Mouse (Mus musculus): ENCODE measurements around the gene Lyrm4. TPM values are rescaled to one million over a fixed set of nuclear protein-coding genes. Genes with fewer than 3 reads are reported as not detected.

Lyrm4 gene
- total and polyA plus RNA-seq, 2 experiments from 2014 or later, result 18.7 to 60.3 TPM

DNA sequence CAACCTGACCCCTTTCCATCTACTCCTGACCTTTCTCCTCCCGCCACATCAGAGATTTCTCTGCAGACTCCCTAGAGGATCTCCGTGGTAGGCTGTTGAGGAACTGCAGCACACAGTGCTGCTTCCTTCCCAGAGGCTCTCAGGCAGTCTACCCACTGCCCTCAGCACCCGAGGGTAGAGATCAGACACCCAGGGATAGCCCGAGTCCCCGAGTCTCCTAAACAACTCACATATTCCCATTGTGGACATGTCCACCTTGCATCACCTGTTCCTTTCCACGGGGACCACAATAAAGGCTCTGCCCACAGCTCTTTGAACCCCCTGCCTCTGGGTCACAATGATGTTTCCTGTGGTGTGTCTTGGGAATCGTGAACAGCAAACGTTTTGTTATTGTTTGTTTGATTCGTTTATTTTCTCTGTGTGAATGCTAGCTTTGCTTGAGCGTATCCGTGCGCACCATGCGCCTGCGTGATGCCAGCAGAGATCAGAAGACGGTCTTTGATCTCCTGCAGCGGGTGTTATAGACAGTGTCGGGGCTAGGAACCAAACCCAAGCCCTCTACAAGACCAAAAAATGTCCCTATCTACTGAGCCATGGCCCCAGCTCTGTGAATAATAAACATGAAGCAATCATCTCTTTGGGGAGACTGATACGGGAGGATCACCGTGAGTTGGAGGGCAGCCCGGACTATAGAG, 170.5 kb downstream of the Lyrm4 start:
- peak; percentile 59; the same call in 1 of the 2 replicates for ATAC-seq (ENCODE audit: low FRiP score)

DNA sequence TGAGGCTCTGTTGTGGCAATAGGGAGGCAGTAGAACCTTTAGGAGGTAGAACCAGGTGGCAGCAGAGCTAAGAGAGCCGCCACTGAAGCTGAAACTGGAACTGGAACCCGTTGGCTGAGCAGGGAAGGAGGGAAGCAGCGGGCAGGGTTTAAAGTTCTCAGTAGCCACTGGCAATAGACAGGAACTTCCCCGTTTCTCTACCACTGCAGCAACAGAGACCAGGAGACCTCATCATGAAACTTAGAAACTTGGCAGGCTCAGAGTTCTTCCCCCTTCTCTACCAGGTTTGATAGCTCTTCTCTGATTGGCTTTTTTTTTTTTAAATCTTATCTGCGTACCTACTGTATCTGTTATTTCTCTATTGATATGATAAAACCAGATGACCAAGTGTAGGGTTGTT, 176.4 kb downstream of the Lyrm4 start:
- H3K4me3 ChIP-seq (ENCODE audit: low read depth, low read length), result no peak overlapping the region
- H3K9me3 ChIP-seq (ENCODE audit: low read length), result no peaks in the 10 kb centered on the region
- TF ChIP-seq CTCF (IDR thresholded peaks at IDR 0.05), result no peak
- no peaks in the 10 kb centered on the region for H3K4me1 ChIP-seq (ENCODE audit: insufficient read depth, low read length)
- H3K27me3 ChIP-seq (ENCODE audit: insufficient read depth, low read length), result no peaks in the 10 kb centered on the region
- H3K27ac ChIP-seq (ENCODE audit: low read depth, low read length), result no peak overlapping the region
- 84% methylated on average over 5 of the region's 5 CpGs for WGBS
- H3K4me2 ChIP-seq (ENCODE audit: low read depth, low read length, poor library complexity, severe bottlenecking), result no peak overlapping the region
- DNase-seq (ENCODE audit: low spot score), result no peak
- no peak overlapping the region for H3K9ac ChIP-seq (replicated peaks; ENCODE audit: low read length, poor library complexity, severe bottlenecking)
- ATAC-seq (ENCODE audit: low FRiP score), result no peak
- no peaks in the 10 kb centered on the region for H3K36me3 ChIP-seq (ENCODE audit: insufficient read depth, low read length)

More for the DNA sequence above, 170.5 kb downstream of the Lyrm4 start:
- no peak overlapping the region for H3K9ac ChIP-seq (replicated peaks; ENCODE audit: low read length, poor library complexity, severe bottlenecking)
- H3K27ac ChIP-seq (ENCODE audit: low read depth, low read length), result no peak overlapping the region
- H3K36me3 ChIP-seq (ENCODE audit: insufficient read depth, low read length), result no peaks in the 10 kb centered on the region
- TF ChIP-seq CTCF (IDR thresholded peaks at IDR 0.05), result no peak
- no peaks in the 10 kb centered on the region for H3K9me3 ChIP-seq (ENCODE audit: low read length)
- H3K4me1 ChIP-seq (ENCODE audit: insufficient read depth, low read length), result no peaks in the 10 kb centered on the region
- no peak for DNase-seq (ENCODE audit: low spot score)
- no peaks in the 10 kb centered on the region for H3K27me3 ChIP-seq (ENCODE audit: insufficient read depth, low read length)
- H3K4me3 ChIP-seq (ENCODE audit: low read depth, low read length), result no peak overlapping the region
- H3K4me2 ChIP-seq (ENCODE audit: low read depth, low read length, poor library complexity, severe bottlenecking), result no peak overlapping the region
- 69% methylated on average over 20 of the region's 20 CpGs for WGBS

DNA sequence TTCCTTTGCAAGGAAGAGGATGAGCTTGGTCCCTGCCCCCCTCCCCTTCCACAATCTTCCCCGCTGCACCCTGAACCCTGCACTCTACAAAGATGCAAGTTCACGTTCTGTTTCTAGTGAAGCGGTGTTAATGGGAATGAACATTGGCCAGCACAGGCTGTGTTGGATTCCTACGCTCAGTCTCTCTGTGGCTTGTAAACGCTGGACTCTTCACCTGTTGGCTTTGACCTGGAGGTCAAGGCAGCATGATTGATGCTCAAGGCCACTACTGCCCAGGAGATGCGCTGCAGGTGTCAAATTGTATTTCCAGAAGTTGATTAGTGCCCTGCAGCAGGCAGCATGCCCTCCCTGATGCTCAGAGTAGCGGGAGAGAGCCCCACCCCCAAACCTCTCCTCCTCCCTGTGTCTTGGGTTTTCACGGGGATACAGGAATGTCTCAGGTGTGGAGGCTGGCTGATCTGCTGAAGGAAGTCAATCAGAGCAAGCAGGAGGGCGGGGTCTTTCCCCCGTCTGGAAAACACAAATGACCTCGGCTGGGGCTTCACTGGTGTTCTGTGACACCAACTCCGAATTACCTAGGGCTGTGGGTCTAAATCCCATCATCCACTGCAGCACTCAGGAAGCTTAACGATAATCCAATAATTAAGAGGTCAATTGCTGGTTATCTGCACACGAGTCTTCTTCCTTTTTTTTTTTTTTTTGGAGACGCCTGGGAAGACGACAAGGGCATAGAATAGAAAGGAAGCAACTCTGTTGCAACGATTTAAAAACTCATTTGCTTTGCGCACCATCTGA, 177.3 kb downstream of the Lyrm4 start:
- H3K4me2 ChIP-seq (ENCODE audit: low read depth, low read length, poor library complexity, severe bottlenecking), result no peak overlapping the region
- no peaks in the 10 kb centered on the region for H3K36me3 ChIP-seq (ENCODE audit: insufficient read depth, low read length)
- no peak overlapping the region for H3K4me3 ChIP-seq (ENCODE audit: low read depth, low read length)
- no peaks in the 10 kb centered on the region for H3K9me3 ChIP-seq (ENCODE audit: low read length)
- ATAC-seq (ENCODE audit: low FRiP score) (no peak), DNase-seq (ENCODE audit: low spot score) (no peak)
- H3K9ac ChIP-seq (replicated peaks; ENCODE audit: low read length, poor library complexity, severe bottlenecking), result no peak overlapping the region
- H3K27me3 ChIP-seq (ENCODE audit: insufficient read depth, low read length), result no peaks in the 10 kb centered on the region
- no peaks in the 10 kb centered on the region for H3K4me1 ChIP-seq (ENCODE audit: insufficient read depth, low read length)
- TF ChIP-seq CTCF (IDR thresholded peaks at IDR 0.05), result no peak
- H3K27ac ChIP-seq (ENCODE audit: low read depth, low read length), result no peak overlapping the region
- 77% methylated on average over 18 of the region's 18 CpGs for WGBS

DNA sequence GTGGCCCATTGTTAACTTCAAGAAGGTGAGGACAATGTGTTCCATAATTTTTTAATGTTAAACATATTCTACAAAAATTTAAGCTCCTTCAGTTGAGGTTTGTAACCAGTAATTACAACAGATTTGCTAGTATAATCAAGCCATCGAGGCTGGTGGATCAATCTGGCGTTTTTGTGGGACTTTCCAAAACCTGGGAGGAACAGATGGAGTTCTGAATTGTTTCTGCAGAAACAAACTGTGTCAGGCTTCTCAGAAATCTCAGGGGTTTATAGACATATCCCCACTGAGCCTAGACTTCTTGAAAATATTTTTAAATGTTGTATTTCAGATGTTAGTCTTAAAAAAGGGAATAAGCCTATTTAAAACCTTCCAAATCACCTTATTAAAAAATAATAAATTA, 179.3 kb downstream of the Lyrm4 start:
- no peak overlapping the region for H3K4me3 ChIP-seq (ENCODE audit: low read depth, low read length)
- no peaks in the 10 kb centered on the region for H3K36me3 ChIP-seq (ENCODE audit: insufficient read depth, low read length)
- H3K27me3 ChIP-seq (ENCODE audit: insufficient read depth, low read length), result no peaks in the 10 kb centered on the region
- H3K4me1 ChIP-seq (ENCODE audit: insufficient read depth, low read length), result no peaks in the 10 kb centered on the region
- ATAC-seq (ENCODE audit: low FRiP score) (no peak), DNase-seq (ENCODE audit: low spot score) (no peak)
- TF ChIP-seq CTCF (IDR thresholded peaks at IDR 0.05), result no peak
- H3K9ac ChIP-seq (replicated peaks; ENCODE audit: low read length, poor library complexity, severe bottlenecking), result no peak overlapping the region
- H3K4me2 ChIP-seq (ENCODE audit: low read depth, low read length, poor library complexity, severe bottlenecking), result no peak overlapping the region
- H3K27ac ChIP-seq (ENCODE audit: low read depth, low read length), result no peak overlapping the region
- WGBS, result 69% methylated on average over 2 of the region's 2 CpGs
- H3K9me3 ChIP-seq (ENCODE audit: low read length), result no peaks in the 10 kb centered on the region; the same call in 1 of the 2 replicates

Other genes with a start within 250 kb of the Lyrm4 start
- 3.6 and 6.1 TPM in 2 replicates for gene Rpp40, start 211.2 kb downstream of the Lyrm4 start, total RNA-seq (2014; rRNA removed)
- 4.6 and 5.4 TPM in 2 replicates for gene Rpp40, start 211.2 kb downstream of the Lyrm4 start, polyA plus RNA-seq (2015; fragmentation: Nextera tagmentation; extraction: Ambion mirVana)
- gene Ppp1r3g, start 158.7 kb downstream of the Lyrm4 start, total RNA-seq (2014; rRNA removed), result 0.85 and 1.8 TPM in 2 replicates
- 0.58 and 0.70 TPM in 2 replicates for gene Ppp1r3g, start 158.7 kb downstream of the Lyrm4 start, polyA plus RNA-seq (2015; fragmentation: Nextera tagmentation; extraction: Ambion mirVana)
- 30.6 and 35.4 TPM in 2 replicates for gene Fars2, start 114 bp downstream of the Lyrm4 start, total RNA-seq (2014; rRNA removed)
- 30.3 and 31.2 TPM in 2 replicates for gene Fars2, start 114 bp downstream of the Lyrm4 start, polyA plus RNA-seq (2015; fragmentation: Nextera tagmentation; extraction: Ambion mirVana)